Mouse (Mus musculus): Measurements from ENCODE around the gene Igdcc4.

GRCm38 (mm10) chr9:65141976-65142318 lies 40.7 kb downstream of the Igdcc4 start:
- TF ChIP-seq CTCF (IDR thresholded peaks at IDR 0.05; ENCODE audit: borderline replicate concordance, insufficient read depth, low read length) (no peak), POLR2A (IDR thresholded peaks at IDR 0.05; ENCODE audit: low read depth, low read length) (no peak)
